Mouse (Mus musculus) erythroblast, embryonic 14.5 days (primary cell): Measurements from ENCODE around the gene Casc1.

Experiments
- GATA1 ChIP-seq: IDR thresholded peaks from 2 replicates; pipeline ENCODE4 v1.6.1; 2012; ENCODE audit warnings: low read length, inconsistent platforms, mixed read lengths
- TAL1 ChIP-seq: IDR thresholded peaks from 3 replicates; pipeline ENCODE4 v1.6.1; 2012; ENCODE audit warnings: low read length, inconsistent platforms, mixed read lengths

DNA sequence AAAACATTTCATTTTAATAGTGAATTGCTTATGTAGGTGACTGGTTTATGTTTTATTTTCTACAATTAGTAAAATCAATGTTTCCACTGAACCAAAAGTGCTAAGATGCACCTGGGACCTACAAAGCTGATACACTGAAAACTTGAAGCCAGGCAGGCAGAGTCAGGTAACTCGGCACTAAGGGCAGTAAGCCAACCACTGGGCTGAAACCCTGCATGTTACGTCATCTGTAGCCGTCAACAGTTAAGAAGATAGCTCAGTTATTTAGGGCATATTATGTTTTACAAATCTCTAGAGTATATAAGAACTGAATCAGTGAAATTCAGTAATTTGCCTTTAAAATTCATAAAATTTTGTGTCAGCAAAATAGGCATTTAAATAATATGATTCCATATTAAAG is 15.5 kb upstream of the Casc1 start:
- TF ChIP-seq GATA1 (no peak), TAL1 (no peak)
